Mouse (Mus musculus) myocyte (in vitro differentiated cells): ENCODE measurements around the gene Mrm2. TPM values are rescaled to one million over a fixed set of nuclear protein-coding genes. Genes with fewer than 3 reads are reported as not detected.

Experiments used
- H3K27me3 ChIP-seq: one replicate; pipeline ENCODE4 v1.6.1; 2011; ENCODE audit not compliant: control insufficient read depth, insufficient read depth, insufficient read length
- H3K36me3 ChIP-seq: one replicate; pipeline ENCODE4 v1.6.1; 2011; ENCODE audit not compliant: control insufficient read depth, insufficient read depth
- H3K4me2 ChIP-seq: one replicate; pipeline ENCODE4 v1.6.1; 2011; ENCODE audit warnings: low read depth, control low read depth
- H3K4me3 ChIP-seq: one replicate; pipeline ENCODE4 v1.5.1; 2011; ENCODE audit warnings: mild to moderate bottlenecking, control low read depth, moderate library complexity
- H3K79me2 ChIP-seq: one replicate; pipeline ENCODE4 v1.6.1; 2011; ENCODE audit not compliant: control insufficient read depth, insufficient read depth
- H3ac ChIP-seq: one replicate; pipeline ENCODE4 v1.6.1; 2011; ENCODE audit not compliant: control insufficient read depth, insufficient read length
- CEBPB ChIP-seq: IDR thresholded peaks from 2 replicates; pipeline ENCODE4 v1.6.1; 2011; ENCODE audit warnings: mild to moderate bottlenecking, moderate library complexity; ENCODE audit not compliant: poor library complexity, insufficient read depth, severe bottlenecking
- E2F4 ChIP-seq: IDR thresholded peaks from one replicate; pipeline ENCODE4 v1.6.1; 2011; ENCODE audit warnings: mild to moderate bottlenecking, control low read depth, moderate library complexity; ENCODE audit not compliant: insufficient read depth
- MAX ChIP-seq: IDR thresholded peaks from one replicate; pipeline ENCODE4 v1.6.1; 2011; ENCODE audit warnings: low read depth, mild to moderate bottlenecking, control low read depth
- MYOD1 ChIP-seq, 3 experiments: IDR thresholded peaks; one replicate each; pipeline ENCODE4 v1.6.1; 2011; ENCODE audit warnings: control low read depth in 2 of 3, low read depth in 2 of 3, mild to moderate bottlenecking in 2 of 3, moderate library complexity in 1 of 3; ENCODE audit not compliant: insufficient read length in 2 of 3, control insufficient read depth in 1 of 3
- MYOG ChIP-seq, 3 experiments: IDR thresholded peaks; one replicate each; pipeline ENCODE4 v1.6.1; 2011; ENCODE audit warnings: control low read depth in 2 of 3, low read depth in 2 of 3, mild to moderate bottlenecking in 2 of 3; ENCODE audit not compliant: insufficient read length in 2 of 3, control insufficient read depth in 1 of 3, insufficient read depth in 1 of 3
- POLR2A ChIP-seq: IDR thresholded peaks from one replicate; pipeline ENCODE4 v1.6.1; 2011; ENCODE audit warnings: low read depth, mild to moderate bottlenecking, control low read depth, moderate library complexity; ENCODE audit not compliant: insufficient read length
- POLR2AphosphoS2 ChIP-seq: IDR thresholded peaks from one replicate; pipeline ENCODE4 v1.6.1; 2011; ENCODE audit warnings: low read depth, control low read depth; ENCODE audit not compliant: insufficient read length
- REST ChIP-seq: IDR thresholded peaks from one replicate; pipeline ENCODE4 v1.6.1; 2011; ENCODE audit warnings: mild to moderate bottlenecking, control low read depth, moderate library complexity; ENCODE audit not compliant: insufficient read depth, insufficient read length
- SRF ChIP-seq: IDR thresholded peaks from one replicate; pipeline ENCODE4 v1.6.1; 2011; ENCODE audit warnings: low read depth; ENCODE audit not compliant: control insufficient read depth, insufficient read length
- TCF12 ChIP-seq: IDR thresholded peaks from one replicate; pipeline ENCODE4 v1.6.1; 2011; ENCODE audit warnings: mild to moderate bottlenecking, control low read depth; ENCODE audit not compliant: poor library complexity, insufficient read depth, severe bottlenecking
- TCF3 ChIP-seq: IDR thresholded peaks from one replicate; pipeline ENCODE4 v1.6.1; 2011; ENCODE audit warnings: low read depth, control low read depth; ENCODE audit not compliant: insufficient read length
- USF1 ChIP-seq: IDR thresholded peaks from one replicate; pipeline ENCODE4 v1.6.1; 2011; ENCODE audit warnings: low read depth, mild to moderate bottlenecking, control low read depth, moderate library complexity
- polyA plus RNA-seq: library from polyadenylated mRNA; unstranded; fragments of >200 nt; fragmentation: generic; extraction: Trizol; gene quantifications from one replicate; pipeline ENCODE4 v1.2.1, GENCODE M21; 2012; ENCODE audit warnings: missing spikeins

The Mrm2 gene
- polyA plus RNA-seq, 1 experiment = 10.0 TPM

DNA sequence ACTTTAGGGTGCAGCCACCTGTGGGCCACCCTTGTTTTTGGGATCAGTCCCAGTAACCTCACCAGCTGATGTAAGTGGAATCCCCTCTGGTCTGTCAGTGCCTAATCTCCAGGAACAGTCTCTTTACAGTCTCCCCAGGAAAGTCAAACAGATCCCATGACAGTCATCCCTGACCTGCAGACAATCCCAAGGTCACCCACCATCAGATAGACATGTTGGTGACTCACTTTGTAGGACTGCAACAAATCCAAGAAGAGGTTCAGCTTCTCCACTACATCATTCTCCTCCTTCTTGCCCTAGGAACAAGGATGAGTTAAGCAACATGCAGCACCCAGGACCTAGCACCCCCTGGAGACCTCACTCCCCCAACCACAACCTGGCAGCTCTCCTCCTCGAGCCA, 14.4 kb upstream of the Mrm2 start:
- Histone ChIP-seq H3ac (no peak overlapping the region), H3K4me2 (no peak overlapping the region), H3K79me2 (no peaks in the 10 kb centered on the region), H3K36me3 (peaks cover 4% of the 10 kb centered on the region), H3K27me3 (no peaks in the 10 kb centered on the region), H3K4me3 (no peak overlapping the region)
- TF ChIP-seq REST (no peak), MYOD1 (IDR thresholded peaks at IDR 0.05; ENCODE audit: control insufficient read depth in 1 of 3, insufficient read length in 2 of 3, low read depth in 2 of 3) (no peak), MAX (no peak), SRF (no peak), TCF3 (no peak), CEBPB (no peak), MYOG (IDR thresholded peaks at IDR 0.05; ENCODE audit: control insufficient read depth in 1 of 3, insufficient read depth in 1 of 3, insufficient read length in 2 of 3, low read depth in 2 of 3) (no peak), TCF12 (no peak), POLR2A (no peak), POLR2AphosphoS2 (no peak), USF1 (no peak), E2F4 (no peak)

- Histone ChIP-seq H3K4me2 (no peak overlapping the region), H3K4me3 (no peak overlapping the region), H3K27me3 (no peaks in the 10 kb centered on the region), H3ac (no peak overlapping the region), H3K36me3 (peaks cover 4% of the 10 kb centered on the region), H3K79me2 (no peaks in the 10 kb centered on the region)
- TF ChIP-seq MAX (no peak), MYOG (IDR thresholded peaks at IDR 0.05; ENCODE audit: control insufficient read depth in 1 of 3, insufficient read depth in 1 of 3, insufficient read length in 2 of 3, low read depth in 2 of 3) (no peak), POLR2A (no peak), MYOD1 (IDR thresholded peaks at IDR 0.05; ENCODE audit: control insufficient read depth in 1 of 3, insufficient read length in 2 of 3, low read depth in 2 of 3) (no peak), TCF3 (no peak), POLR2AphosphoS2 (no peak), CEBPB (no peak), E2F4 (no peak), REST (no peak), TCF12 (no peak), USF1 (no peak), SRF (no peak)
Observed at GRCm38 (mm10) chr5:140345244-140345643, 13.5 kb upstream of the Mrm2 start.

GRCm38 (mm10) chr5:140342880-140343279, 11.2 kb upstream of the Mrm2 start:
- Histone ChIP-seq H3K79me2 (no peaks in the 10 kb centered on the region), H3K36me3 (peaks cover 12% of the 10 kb centered on the region), H3K4me3 (no peak overlapping the region), H3K27me3 (no peaks in the 10 kb centered on the region), H3ac (no peak overlapping the region), H3K4me2 (no peak overlapping the region)
- no peak for TF ChIP-seq CEBPB
- no peak for TF ChIP-seq E2F4
- no peak for TF ChIP-seq MAX
- TF ChIP-seq SRF = no peak
- no peak for TF ChIP-seq MYOD1 (IDR thresholded peaks at IDR 0.05; ENCODE audit: control insufficient read depth in 1 of 3, insufficient read length in 2 of 3, low read depth in 2 of 3)
- no peak for TF ChIP-seq TCF12

DNA sequence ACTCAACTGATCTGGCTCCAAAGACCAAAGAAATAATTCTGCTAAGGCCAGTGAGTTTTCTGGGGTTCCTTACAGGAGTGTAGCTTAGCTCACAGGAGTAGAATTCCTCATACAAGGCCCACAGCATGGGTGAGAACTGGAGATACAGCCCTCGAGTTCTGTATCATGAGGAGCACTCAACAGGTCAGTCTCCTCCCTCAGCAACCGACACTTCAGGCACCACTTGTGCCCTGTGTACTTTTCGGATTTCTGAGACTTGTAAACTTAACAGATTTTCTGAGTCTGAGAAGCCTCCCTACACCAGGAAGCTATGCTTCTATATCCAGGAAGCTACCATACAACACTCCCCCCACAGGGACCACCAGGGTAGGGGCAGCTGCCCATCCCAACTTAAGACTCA, 8.1 kb upstream of the Mrm2 start:
- Histone ChIP-seq H3K36me3 (peaks cover 12% of the 10 kb centered on the region), H3ac (no peak overlapping the region), H3K4me3 (no peak overlapping the region), H3K4me2 (no peak overlapping the region), H3K79me2 (no peaks in the 10 kb centered on the region), H3K27me3 (no peaks in the 10 kb centered on the region)
- no peak for TF ChIP-seq REST
- no peak for TF ChIP-seq TCF3
- TF ChIP-seq POLR2AphosphoS2 = no peak
- TF ChIP-seq MYOD1 (IDR thresholded peaks at IDR 0.05; ENCODE audit: control insufficient read depth in 1 of 3, insufficient read length in 2 of 3, low read depth in 2 of 3) = no peak
- TF ChIP-seq MAX = no peak

DNA sequence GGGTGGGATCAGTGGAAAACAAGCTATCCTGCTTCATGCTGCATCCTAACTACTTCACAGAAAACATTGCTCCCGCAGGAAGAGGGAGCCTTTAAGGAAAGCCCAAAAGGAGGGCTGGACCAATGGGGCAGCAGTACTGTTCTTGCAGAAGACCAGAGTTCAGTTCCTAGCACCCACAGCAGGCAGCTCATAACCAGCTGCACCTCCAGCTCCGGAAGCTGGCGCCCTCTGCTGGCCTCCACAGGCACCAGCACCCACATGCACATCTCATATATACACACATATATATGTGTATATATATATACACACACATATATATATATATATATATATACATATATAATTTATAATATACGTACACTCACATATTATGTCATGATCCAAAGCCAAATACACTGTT, 7.1 kb upstream of the Mrm2 start:
- no peak overlapping the region for H3K4me3 ChIP-seq
- H3ac ChIP-seq = no peak overlapping the region
- H3K36me3 ChIP-seq = peaks cover 11% of the 10 kb centered on the region
- TF ChIP-seq TCF12 = no peak
- no peak for TF ChIP-seq MYOD1 (IDR thresholded peaks at IDR 0.05; ENCODE audit: control insufficient read depth in 1 of 3, insufficient read length in 2 of 3, low read depth in 2 of 3)
- TF ChIP-seq MYOG (IDR thresholded peaks at IDR 0.05; ENCODE audit: control insufficient read depth in 1 of 3, insufficient read depth in 1 of 3, insufficient read length in 2 of 3, low read depth in 2 of 3) = no peak
- no peak for TF ChIP-seq CEBPB
- no peak for TF ChIP-seq REST
- H3K79me2 ChIP-seq = no peaks in the 10 kb centered on the region
- H3K4me2 ChIP-seq = no peak overlapping the region
- H3K27me3 ChIP-seq = no peaks in the 10 kb centered on the region
